Mouse (Mus musculus) embryo, embryonic 10 days (tissue): ENCODE data around the gene Adcy9.
A peak's percentile ranks its signal among the peaks of the same experiment; 100 is the strongest.

Experiments used
- DNase-seq: peaks from one replicate; pipeline ENCODE4 v3.0.0-alpha.2; 2015; ENCODE audit warnings: low spot score

The Adcy9 gene

GRCm38 (mm10) chr16:4318001-4318526 lies 102.2 kb downstream of the Adcy9 start:
- no peak for DNase-seq

- DNase-seq = peak; percentile 93
Observed at GRCm38 (mm10) chr16:4316094-4316474, 104.2 kb downstream of the Adcy9 start.

DNA sequence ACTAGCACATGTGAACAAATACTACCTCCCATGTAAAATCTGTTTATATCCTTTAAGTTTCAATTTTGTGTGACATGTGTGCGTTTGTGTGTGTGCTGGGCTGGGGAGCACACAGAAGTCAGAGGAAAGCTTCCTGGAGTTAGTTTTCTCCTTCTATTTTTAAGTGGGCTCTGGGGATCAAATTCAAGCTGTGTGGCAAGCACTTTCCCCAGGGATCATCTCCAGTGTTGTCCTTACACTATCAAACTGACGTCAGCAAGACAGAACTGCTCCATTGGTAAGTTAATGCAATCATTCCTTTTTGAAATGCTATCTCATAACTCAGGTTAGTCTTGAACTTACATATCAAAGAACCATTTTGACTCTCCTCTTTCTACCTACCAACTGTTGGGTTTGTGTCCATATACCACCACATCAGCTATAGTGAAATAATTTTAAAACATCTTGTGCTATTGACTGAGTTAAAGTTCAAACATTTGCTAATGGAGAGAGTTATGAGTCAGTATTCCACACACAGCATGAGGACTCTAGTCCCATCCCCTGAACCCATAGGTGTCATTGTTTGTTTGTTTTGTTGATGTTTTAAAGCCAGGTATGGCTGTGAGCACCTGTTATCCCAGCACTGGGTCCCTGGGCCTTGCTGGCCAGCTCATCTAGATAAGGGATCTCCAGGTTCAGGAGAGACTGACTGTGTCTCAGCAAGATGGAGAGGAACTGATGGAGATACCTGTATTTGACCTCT lies 104.8 kb downstream of the Adcy9 start:
- DNase-seq = no peak

GRCm38 (mm10) chr16:4314891-4315290 lies 105.4 kb downstream of the Adcy9 start:
- DNase-seq = no peak

- no peak for DNase-seq
Observed at GRCm38 (mm10) chr16:4312018-4312417, 108.3 kb downstream of the Adcy9 start.

- no peak for DNase-seq
Observed at GRCm38 (mm10) chr16:4311608-4312007, 108.7 kb downstream of the Adcy9 start.

- DNase-seq = no peak
Observed at GRCm38 (mm10) chr16:4307795-4308194, 112.5 kb downstream of the Adcy9 start.

GRCm38 (mm10) chr16:4304176-4304922 lies 115.9 kb downstream of the Adcy9 start:
- peak; percentile 64 for DNase-seq

DNA sequence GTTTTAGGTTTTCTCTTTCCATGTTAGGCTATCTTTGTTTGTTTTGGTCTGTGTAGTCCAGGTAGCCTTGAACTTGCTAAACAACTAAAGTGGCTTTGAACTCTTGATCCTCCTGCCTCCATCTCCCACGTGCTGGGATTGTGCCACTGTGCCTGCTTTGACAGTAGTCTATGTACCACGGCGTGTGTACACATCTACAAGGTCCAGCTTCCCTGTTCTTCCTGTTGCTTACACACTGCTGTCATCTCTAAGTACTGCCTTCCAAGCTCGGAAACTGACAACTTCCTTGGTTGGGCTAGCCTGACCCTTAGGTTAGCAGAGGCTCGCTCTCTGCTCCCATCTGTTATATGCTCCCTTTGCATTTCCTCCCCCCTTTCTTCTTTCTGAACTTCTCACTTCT lies 116.7 kb downstream of the Adcy9 start:
- no peak for DNase-seq

DNA sequence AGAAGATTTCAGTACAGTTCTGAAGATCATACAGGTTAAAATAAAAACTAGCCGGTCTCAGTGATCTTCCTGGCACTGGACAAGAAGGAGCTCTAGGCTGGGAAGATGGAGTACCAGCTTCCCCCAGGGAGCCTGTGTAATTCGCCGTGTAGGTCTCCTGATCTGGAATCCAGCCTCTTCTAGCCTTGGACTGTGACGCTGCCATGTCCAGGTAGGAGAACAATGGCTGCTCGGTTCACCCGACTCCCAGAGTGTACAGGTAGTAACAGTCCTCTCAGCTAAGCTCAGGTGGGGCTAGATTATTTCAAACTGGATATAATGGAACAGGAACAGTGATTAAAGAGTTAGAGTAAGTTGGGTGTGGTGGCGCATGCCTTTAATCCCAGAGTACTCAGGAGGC lies 120.0 kb downstream of the Adcy9 start:
- no peak for DNase-seq

DNA sequence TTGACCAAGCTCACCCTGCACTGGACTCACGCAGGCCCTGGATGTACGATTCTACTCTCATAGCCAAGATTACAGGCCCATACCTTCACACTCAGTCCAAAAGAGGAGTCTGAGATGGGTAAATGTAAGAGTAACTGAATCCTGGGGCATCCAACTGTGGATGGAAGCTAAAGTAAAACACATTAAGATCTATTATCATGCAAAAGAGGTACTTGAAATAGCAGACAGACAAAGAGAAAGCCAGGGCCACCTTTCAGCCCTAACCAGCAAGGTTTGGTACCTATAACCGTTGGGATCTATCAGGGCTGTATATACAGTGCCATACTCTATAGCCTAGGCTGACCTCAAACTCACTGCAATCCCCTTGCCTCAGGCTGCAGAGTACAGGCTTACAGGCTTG lies 127.0 kb downstream of the Adcy9 start:
- no peak for DNase-seq

DNA sequence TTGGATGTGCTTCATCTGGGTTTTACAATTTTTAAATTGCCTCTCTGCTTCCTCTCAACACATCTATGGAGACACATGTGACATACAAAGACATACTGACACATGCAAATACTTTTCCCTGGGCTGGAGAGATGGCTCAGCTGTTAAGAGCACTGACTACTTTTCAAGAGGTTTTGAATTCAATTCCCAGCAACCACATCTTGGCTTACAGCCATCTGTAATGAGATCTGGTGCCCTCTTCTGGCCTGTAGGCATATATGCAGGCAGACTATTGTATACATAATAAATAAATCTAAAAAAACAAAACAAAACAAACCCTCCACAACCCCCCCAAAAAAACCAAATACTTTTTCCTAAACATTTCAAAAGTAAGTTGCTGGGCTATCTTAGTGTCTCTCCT lies 130.8 kb downstream of the Adcy9 start:
- peak; percentile 15 for DNase-seq

DNA sequence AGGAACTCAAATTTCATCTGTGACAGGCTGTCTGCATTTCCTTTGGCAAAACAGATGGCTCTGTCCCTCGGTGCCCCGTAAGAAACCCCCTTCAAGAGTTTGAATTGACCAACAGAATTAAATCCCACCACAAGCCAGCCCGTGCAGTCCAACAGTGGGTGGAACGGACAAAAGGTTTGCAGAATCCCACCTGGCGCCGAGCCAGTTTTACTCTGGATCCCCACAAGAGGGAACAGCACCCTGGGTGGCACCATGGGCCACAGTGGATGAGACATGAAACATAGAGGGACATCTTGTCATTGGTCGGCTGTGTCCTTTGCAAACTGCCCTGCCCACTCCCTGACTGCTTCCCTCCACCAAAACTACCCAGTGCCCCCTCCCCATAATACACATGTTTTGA lies 133.7 kb downstream of the Adcy9 start:
- DNase-seq = no peak

- DNase-seq = peak; percentile 55
Observed at GRCm38 (mm10) chr16:4285257-4285656, 135.0 kb downstream of the Adcy9 start.

- DNase-seq = no peak
Observed at GRCm38 (mm10) chr16:4283267-4283851, 136.9 kb downstream of the Adcy9 start.

DNA sequence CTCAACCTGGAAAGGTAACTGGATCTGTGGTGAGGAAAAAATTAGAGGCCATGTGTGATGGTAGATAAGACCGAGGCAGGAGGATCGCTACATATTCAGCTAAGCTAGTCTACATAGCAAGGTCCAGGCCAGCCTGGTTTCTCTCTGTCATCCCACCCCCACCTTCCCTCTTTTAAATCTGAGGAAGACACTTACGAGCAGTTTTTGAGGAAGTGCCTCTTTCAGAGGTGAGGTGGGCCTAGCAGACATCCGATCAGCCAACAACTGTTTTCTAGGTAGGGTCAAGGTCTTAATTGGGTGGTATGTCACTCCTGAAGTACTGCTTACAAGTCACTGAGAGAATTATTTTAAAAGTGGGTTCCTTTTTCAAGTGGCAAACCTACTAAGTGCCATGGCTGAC lies 138.8 kb downstream of the Adcy9 start:
- DNase-seq = no peak

GRCm38 (mm10) chr16:4280949-4281348 lies 139.3 kb downstream of the Adcy9 start:
- no peak for DNase-seq

DNA sequence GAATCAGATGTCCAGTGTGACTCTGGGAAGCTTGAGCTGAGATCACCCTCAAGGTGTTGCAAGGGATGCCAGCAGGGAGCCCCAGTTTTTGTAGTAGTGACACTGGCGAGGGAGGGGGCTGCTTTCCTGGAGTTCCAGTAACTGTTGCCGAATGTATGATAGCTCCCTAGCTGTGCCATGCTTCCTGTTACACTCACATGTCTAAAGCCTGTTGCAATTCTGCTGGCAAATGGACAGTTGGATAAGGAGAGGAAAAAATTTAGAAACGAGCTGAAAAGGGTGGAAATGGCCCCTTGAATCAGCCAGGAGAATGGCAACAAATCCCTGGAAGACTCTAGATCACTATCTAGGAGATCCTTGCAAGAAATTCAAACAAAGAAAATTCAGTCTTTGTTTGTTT lies 140.7 kb downstream of the Adcy9 start:
- DNase-seq = no peak

DNA sequence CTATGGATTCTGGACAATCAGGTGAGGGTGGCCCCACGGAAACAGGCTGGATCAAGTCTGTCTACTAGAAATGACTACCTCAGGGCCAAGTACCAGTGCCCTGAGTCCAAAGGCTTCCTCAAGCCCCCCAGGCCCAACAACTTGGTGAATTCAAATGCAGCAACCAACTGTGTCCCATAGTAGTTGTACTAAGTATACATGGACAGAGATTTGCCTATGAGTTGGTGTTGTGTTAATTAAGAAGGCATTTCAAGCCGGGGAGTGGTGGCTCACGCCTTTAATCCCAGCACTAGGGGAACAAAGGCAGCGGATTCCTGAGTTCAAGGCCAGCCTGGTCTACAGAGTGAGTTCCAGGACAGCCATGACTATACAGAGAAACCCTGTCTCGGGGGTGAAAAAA lies 143.7 kb downstream of the Adcy9 start:
- DNase-seq = no peak

DNA sequence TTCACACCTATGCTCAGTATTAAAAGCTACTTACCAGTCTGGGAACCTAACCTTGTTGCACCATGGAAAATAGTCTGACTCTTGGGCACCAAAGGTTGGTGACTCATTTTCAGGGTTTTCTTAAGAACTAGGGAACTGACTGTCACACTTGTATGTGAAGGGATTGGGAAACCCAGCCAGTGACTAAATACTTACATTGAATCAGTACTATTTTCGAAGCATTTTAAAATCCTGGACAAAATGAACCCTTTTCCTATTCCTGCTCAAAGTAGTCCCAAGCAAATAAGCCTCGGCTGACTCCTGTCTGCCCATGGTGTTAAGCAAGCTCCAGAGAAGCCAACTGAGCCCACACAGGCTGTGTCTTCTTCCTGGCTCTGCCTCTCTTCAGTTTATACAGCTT lies 144.1 kb downstream of the Adcy9 start:
- DNase-seq = no peak

DNA sequence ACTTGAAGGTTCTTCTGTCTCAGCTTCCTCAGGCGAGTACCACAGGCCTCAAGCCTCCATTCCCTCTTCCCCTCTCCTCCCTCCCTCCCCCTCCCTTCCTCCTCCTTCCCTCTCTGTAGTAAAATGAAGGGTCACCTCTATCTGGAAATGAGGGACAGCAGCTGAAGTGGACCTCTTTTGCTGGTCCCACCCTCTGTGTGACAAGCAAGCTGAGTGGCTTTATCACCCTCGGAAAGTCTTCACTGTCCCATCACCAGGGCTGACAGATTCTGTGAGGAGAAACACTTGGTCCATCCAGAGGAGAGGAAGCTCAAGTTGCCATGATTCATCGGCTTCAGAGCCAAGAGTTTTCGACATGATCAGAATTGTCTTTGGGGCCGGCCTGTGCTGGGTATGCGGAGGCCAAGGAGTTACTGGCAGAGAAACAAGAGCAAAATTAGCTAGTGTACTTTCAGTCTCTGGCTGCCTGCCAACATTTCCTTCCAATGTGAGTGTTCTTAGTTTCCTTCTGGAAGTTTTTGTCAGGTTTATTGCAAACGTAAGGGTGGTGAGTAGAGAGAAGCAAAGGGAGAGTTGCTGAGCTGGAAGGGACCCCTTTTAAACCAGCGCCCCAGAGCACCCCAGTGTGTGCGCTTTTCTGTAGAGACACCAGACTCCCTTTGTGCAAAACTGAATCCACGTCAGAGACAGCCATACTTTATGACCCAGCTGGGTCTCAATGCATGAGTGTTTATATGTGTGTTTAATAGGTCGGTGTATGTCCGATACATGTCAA lies 146.4 kb downstream of the Adcy9 start:
- no peak for DNase-seq

GRCm38 (mm10) chr16:4272254-4272653 lies 148.0 kb downstream of the Adcy9 start:
- DNase-seq = no peak
